Mouse (Mus musculus) left cerebral cortex, adult 2 months (tissue): ENCODE data around the gene AI661453. TPM values are rescaled to one million over a fixed set of nuclear protein-coding genes. Genes with fewer than 3 reads are reported as not detected.

Experiments used
- DNase-seq, 2 experiments: peaks; one replicate each; pipeline ENCODE4 v3.0.0; 2021 to 2022; ENCODE audit warnings: low spot score in 2 of 2, mixed read lengths in 1 of 2; ENCODE audit errors: extremely low spot score in 1 of 2
- H3K27ac ChIP-seq: fragments of 200-600 bp; 2 replicates; pipeline ENCODE4 v1.8.1; 2022
- H3K4me3 ChIP-seq: fragments of 200-600 bp; 2 replicates; pipeline ENCODE4 v1.8.1; 2022
- CTCF ChIP-seq: fragments of 200-600 bp; IDR thresholded peaks from 2 replicates; pipeline ENCODE4 v1.8.1; 2022; ENCODE audit warnings: antibody characterized with exemption, mild to moderate bottlenecking, moderate library complexity
- intact Hi-C: fragments of 180-260 bp; cut with DNase I; formaldehyde crosslinking; loops from one replicate; pipeline ENCODE4 v1.15.1; 2025
- total RNA-seq, 2 experiments: library from RNA; stranded (reverse); gene quantifications; 2 replicates each; pipeline ENCODE4 v1.2.3; 2021

AI661453 gene
- total RNA-seq, 2 experiments from 2014 or later, result 0.61 to 0.84 TPM

DNA sequence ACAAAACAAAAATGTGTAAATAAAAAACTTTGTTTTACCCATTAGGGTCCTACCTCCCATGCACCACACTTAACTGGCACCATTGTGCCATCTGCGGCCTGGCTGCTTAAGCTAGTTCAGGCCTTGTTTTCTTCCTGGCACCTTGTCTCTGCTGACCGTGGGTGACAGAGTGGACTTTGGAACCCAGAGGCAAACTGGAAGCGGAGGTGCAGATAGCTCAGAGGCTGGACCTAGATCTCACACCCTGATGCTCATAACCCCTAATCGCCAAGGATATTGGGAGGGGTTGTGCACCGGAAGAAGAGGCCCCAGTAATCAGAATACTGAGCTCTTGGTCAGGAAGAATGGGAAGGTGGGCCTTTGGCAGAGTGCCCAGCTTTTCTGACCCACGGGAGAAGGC, 12.2 kb upstream of the AI661453 start:
- intact Hi-C loops, result no loop called here
- H3K4me3 ChIP-seq, result no peak overlapping the region
- no peak for TF ChIP-seq CTCF
- H3K27ac ChIP-seq, result no peak overlapping the region
- DNase-seq, result no peak

GRCm38 (mm10) chr17:47427316-47427715, 9.1 kb upstream of the AI661453 start:
- no peak overlapping the region for H3K27ac ChIP-seq

DNA sequence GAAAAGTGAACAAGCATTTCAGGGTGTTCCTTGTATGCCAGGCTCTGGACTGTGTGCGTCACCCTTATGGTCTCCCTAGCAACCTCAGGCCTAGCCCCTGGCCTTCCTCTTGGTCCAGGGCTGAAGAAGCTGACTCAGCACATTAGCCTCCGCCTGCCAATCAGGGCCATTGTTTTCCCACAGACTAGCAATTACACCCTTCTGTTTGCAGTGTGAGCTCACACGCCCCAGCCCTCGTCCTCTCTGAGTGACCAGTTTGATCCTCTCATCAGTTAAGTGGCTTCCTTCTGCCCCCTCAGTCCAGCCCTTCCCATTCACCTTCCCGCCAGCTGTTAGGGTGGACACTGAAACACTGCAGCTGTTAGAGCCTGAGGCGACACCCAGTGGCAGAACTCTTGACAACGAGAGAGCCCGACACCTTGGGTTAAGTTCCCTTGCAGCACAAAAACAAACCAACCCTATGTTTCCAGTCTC, 7.5 kb upstream of the AI661453 start:
- intact Hi-C loops, result no loop called here
- TF ChIP-seq CTCF, result peak; percentile 27

More at GRCm38 (mm10) chr17:47427316-47427715, 9.1 kb upstream of the AI661453 start:
- DNase-seq, result no peak
- TF ChIP-seq CTCF, result no peak; the same call in 1 of the 2 replicates
- no peak overlapping the region for H3K4me3 ChIP-seq
- intact Hi-C loops, result no loop called here

DNA sequence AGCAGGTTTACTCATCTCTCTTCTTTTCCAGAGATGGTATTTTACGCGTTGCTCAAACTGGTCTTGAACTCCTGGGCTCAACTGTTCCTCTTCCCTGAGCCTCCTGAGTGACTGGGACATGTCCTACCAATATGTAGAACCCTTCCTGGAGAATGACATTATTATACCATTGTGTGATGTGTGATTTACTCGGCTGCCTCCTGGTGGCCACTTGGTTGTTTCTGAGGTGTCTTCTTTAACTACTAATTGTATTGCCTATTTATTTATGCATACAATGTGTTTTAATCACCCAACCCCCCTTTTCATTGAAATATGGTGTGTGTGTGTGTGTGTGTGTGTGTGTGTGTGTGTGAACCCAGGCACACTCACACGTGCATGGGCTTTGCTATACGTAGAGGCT, 5.6 kb upstream of the AI661453 start:
- no peak for DNase-seq
- Histone ChIP-seq H3K4me3 (no peak overlapping the region), H3K27ac (no peak overlapping the region)
- TF ChIP-seq CTCF, result peak; percentile 12
- intact Hi-C loops, result no loop called here

More for the DNA sequence above, 7.5 kb upstream of the AI661453 start:
- DNase-seq, result no peak
- Histone ChIP-seq H3K4me3 (no peak overlapping the region), H3K27ac (no peak overlapping the region)

GRCm38 (mm10) chr17:47436907-47437547, 612 bp downstream of the AI661453 start, which contains the start of gene 1700001C19Rik:
Gene 1700001C19Rik, minus strand, starts transcription at chr17:47437376.
- Histone ChIP-seq H3K27ac (no peak within 1 kb of the TSS), H3K4me3 (peak within 1 kb of the TSS; percentile 38)
- intact Hi-C loops, result no loop called here
- DNase-seq, result no peak
- no peak for TF ChIP-seq CTCF

- H3K27ac ChIP-seq, result no peak overlapping the region
- no peak overlapping the region for H3K4me3 ChIP-seq
- DNase-seq, result no peak
- intact Hi-C loops, result no loop called here
- no peak for TF ChIP-seq CTCF
Measured at GRCm38 (mm10) chr17:47438611-47439010, 2.2 kb downstream of the AI661453 start.

GRCm38 (mm10) chr17:47439396-47440028, 3.1 kb downstream of the AI661453 start:
- Histone ChIP-seq H3K27ac (no peak overlapping the region), H3K4me3 (no peak overlapping the region)
- intact Hi-C loops, result no loop called here
- no peak for DNase-seq
- TF ChIP-seq CTCF, result no peak

- DNase-seq, result no peak
- no peak for TF ChIP-seq CTCF
- Histone ChIP-seq H3K27ac (no peak overlapping the region), H3K4me3 (no peak overlapping the region)
- intact Hi-C loops, result no loop called here
Measured at GRCm38 (mm10) chr17:47440359-47440890, 4.0 kb downstream of the AI661453 start.

GRCm38 (mm10) chr17:47441296-47442051, 5.1 kb downstream of the AI661453 start:
- intact Hi-C loops, result no loop called here
- DNase-seq, result no peak
- H3K27ac ChIP-seq, result no peak overlapping the region
- H3K4me3 ChIP-seq, result no peak overlapping the region
- TF ChIP-seq CTCF, result no peak

GRCm38 (mm10) chr17:47442271-47442670, 5.9 kb downstream of the AI661453 start:
- no peak for TF ChIP-seq CTCF
- intact Hi-C loops, result no loop called here
- H3K4me3 ChIP-seq, result no peak overlapping the region
- no peak overlapping the region for H3K27ac ChIP-seq
- no peak for DNase-seq

DNA sequence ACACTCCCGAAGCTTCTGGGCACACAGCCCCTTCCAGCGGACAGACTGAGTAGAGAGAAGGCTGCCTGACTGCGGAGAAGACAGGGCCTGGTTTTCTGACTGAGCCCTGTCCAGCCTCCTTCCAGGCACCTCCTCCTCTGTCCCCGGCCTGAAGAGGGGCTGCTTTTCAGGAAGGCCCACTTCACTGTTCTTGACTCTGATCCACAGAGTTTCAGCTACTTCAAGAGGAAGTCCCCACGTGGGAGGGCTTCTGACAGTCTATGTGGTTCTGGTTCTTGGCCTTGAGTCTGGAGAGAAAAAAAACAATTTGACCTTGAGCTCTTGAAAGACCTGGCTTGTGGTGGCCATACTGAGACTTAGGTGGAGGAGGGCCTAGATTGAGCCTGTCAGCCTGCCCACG, 7.7 kb downstream of the AI661453 start:
- no peak overlapping the region for H3K4me3 ChIP-seq
- TF ChIP-seq CTCF, result no peak
- no peak overlapping the region for H3K27ac ChIP-seq
- intact Hi-C loops, result no loop called here
- no peak for DNase-seq

DNA sequence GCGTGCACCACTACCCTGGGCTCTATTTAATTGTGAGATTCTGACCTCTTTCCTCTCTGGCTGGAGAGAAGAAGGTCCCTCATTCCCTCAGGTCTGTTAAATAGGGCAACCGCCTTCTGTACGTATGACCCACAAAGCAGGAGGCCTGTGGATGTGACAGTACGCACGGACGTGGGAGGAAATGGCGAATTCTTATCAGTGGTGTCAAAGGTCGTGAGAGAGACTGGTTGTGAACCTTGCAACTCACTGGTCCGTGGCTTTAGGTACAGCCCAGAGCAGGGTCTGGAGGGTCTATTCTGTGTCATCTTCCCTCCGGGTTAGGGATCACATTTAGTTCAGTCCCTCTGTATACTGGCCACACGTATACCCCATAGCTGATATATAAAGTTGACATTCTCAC, 9.1 kb downstream of the AI661453 start:
- DNase-seq, result no peak
- H3K4me3 ChIP-seq, result no peak overlapping the region
- no peak overlapping the region for H3K27ac ChIP-seq
- intact Hi-C loops, result no loop called here
- no peak for TF ChIP-seq CTCF
